Mouse (Mus musculus) neural tube, embryonic 11.5 days (tissue): ENCODE results near the gene Cmklr1. TPM values are rescaled to one million over a fixed set of nuclear protein-coding genes. Genes with fewer than 3 reads are reported as not detected.

Source experiments
- ATAC-seq: fragments of 200-750 bp; cut with Nextera tagmentation; 2 replicates; pipeline ENCODE4 v1.8.0; 2017; ENCODE audit warnings: moderate number of reproducible peaks, mild to moderate bottlenecking, moderate TSS enrichment, moderate library complexity; ENCODE audit not compliant: insufficient read depth, low FRiP score, low TSS enrichment
- DNase-seq: peaks from one replicate; pipeline ENCODE4 v3.0.0-alpha.2; 2015; ENCODE audit warnings: low spot score
- H3K27ac ChIP-seq: fragments of 300-500 bp; sonication (generic); 2 replicates; pipeline ENCODE4 v1.5.1; 2014; ENCODE audit warnings: low read depth, mild to moderate bottlenecking, low read length
- H3K27me3 ChIP-seq: fragments of 300-500 bp; sonication (generic); 2 replicates; pipeline ENCODE4 v1.6.1; 2014; ENCODE audit warnings: mild to moderate bottlenecking, low read length, mixed read lengths; ENCODE audit not compliant: control insufficient read depth, insufficient read depth
- H3K36me3 ChIP-seq: fragments of 300-500 bp; sonication (generic); 2 replicates; pipeline ENCODE4 v1.6.1; 2014; ENCODE audit warnings: mild to moderate bottlenecking, low read length, moderate library complexity, mixed read lengths; ENCODE audit not compliant: control insufficient read depth, insufficient read depth
- H3K4me1 ChIP-seq: fragments of 300-500 bp; sonication (generic); 2 replicates; pipeline ENCODE4 v1.6.1; 2014; ENCODE audit warnings: low read length, mixed read lengths; ENCODE audit not compliant: control insufficient read depth, insufficient read depth
- H3K4me2 ChIP-seq: fragments of 300-500 bp; sonication (generic); 2 replicates; pipeline ENCODE4 v1.6.1; 2014; ENCODE audit warnings: low read depth, mild to moderate bottlenecking, moderate library complexity
- H3K4me3 ChIP-seq: fragments of 300-500 bp; sonication (generic); 2 replicates; pipeline ENCODE4 v1.5.1; 2014; ENCODE audit warnings: low read depth, low read length
- H3K9ac ChIP-seq: fragments of 300-500 bp; sonication (generic); 2 replicates; pipeline ENCODE4 v1.6.1; 2014; ENCODE audit warnings: mild to moderate bottlenecking, low read length
- H3K9me3 ChIP-seq: fragments of 300-500 bp; sonication (generic); 2 replicates; pipeline ENCODE4 v1.6.1; 2016; ENCODE audit warnings: low read length; ENCODE audit not compliant: control insufficient read depth
- WGBS: fragments of 180-500 bp; shearing (Covaris S2); extraction: QIAGEN DNeasy Blood & Tissue Kit; methylation state at CpG from one replicate; pipeline ENCODE4 v1.1.7; 2014; 5-methylcytosine and 5-hydroxymethylcytosine counted together
- polyA plus RNA-seq: library from polyadenylated mRNA; unstranded; fragments of >200 nt; fragmentation: Nextera tagmentation; extraction: Ambion mirVana; gene quantifications from 2 replicates; pipeline ENCODE4 v1.2.1, GENCODE M21; 2014

The Cmklr1 gene
- polyA plus RNA-seq, 1 experiment from 2014 or later, result 1.8 TPM

GRCm38 (mm10) chr5:113683246-113683645 lies 33.0 kb upstream of the Cmklr1 start:
- no peak for ATAC-seq

GRCm38 (mm10) chr5:113682472-113682871 lies 32.2 kb upstream of the Cmklr1 start:
- Histone ChIP-seq H3K36me3 (no peaks in the 10 kb centered on the region), H3K9ac (no peak overlapping the region), H3K4me1 (no peaks in the 10 kb centered on the region), H3K4me3 (no peak overlapping the region), H3K27ac (no peak overlapping the region), H3K9me3 (no peaks in the 10 kb centered on the region), H3K4me2 (no peak overlapping the region), H3K27me3 (no peaks in the 10 kb centered on the region)
- WGBS, result 80% methylated on average over 3 of the region's 3 CpGs
- DNase-seq (no peak), ATAC-seq (no peak)

More at GRCm38 (mm10) chr5:113683246-113683645, 33.0 kb upstream of the Cmklr1 start:
- no peak overlapping the region for H3K9ac ChIP-seq
- H3K27ac ChIP-seq, result no peak overlapping the region
- DNase-seq, result no peak
- no peaks in the 10 kb centered on the region for H3K27me3 ChIP-seq
- H3K4me3 ChIP-seq, result no peak overlapping the region
- H3K36me3 ChIP-seq, result no peaks in the 10 kb centered on the region
- H3K9me3 ChIP-seq, result no peaks in the 10 kb centered on the region
- WGBS, result 69% methylated on average over 5 of the region's 5 CpGs
- H3K4me2 ChIP-seq, result no peak overlapping the region
- H3K4me1 ChIP-seq, result no peaks in the 10 kb centered on the region

- 75% methylated on average over 14 of the region's 14 CpGs for WGBS
- Histone ChIP-seq H3K9ac (no peak overlapping the region), H3K27ac (no peak overlapping the region), H3K4me3 (no peak overlapping the region), H3K9me3 (no peaks in the 10 kb centered on the region), H3K27me3 (no peaks in the 10 kb centered on the region), H3K4me1 (no peaks in the 10 kb centered on the region), H3K36me3 (no peaks in the 10 kb centered on the region), H3K4me2 (no peak overlapping the region)
- ATAC-seq (no peak), DNase-seq (no peak)
Measured at GRCm38 (mm10) chr5:113681219-113681618, 31.0 kb upstream of the Cmklr1 start.

- ATAC-seq (no peak), DNase-seq (no peak)
- no peak overlapping the region for H3K27ac ChIP-seq
- H3K36me3 ChIP-seq, result no peaks in the 10 kb centered on the region
- 93% methylated on average over 4 of the region's 4 CpGs for WGBS
- no peak overlapping the region for H3K4me3 ChIP-seq
- no peaks in the 10 kb centered on the region for H3K9me3 ChIP-seq
- H3K27me3 ChIP-seq, result no peaks in the 10 kb centered on the region
- no peak overlapping the region for H3K4me2 ChIP-seq
- no peak overlapping the region for H3K9ac ChIP-seq
- no peaks in the 10 kb centered on the region for H3K4me1 ChIP-seq
Measured at GRCm38 (mm10) chr5:113679509-113679908, 29.3 kb upstream of the Cmklr1 start.

- Histone ChIP-seq H3K4me1 (no peaks in the 10 kb centered on the region), H3K9me3 (no peaks in the 10 kb centered on the region), H3K36me3 (no peaks in the 10 kb centered on the region), H3K27me3 (no peaks in the 10 kb centered on the region), H3K4me3 (no peak overlapping the region), H3K27ac (no peak overlapping the region), H3K9ac (no peak overlapping the region), H3K4me2 (no peak overlapping the region)
- ATAC-seq (no peak), DNase-seq (no peak)
- WGBS, result 83% methylated on average over 10 of the region's 10 CpGs
Measured at GRCm38 (mm10) chr5:113678743-113679452, 28.7 kb upstream of the Cmklr1 start.

GRCm38 (mm10) chr5:113677541-113677940 lies 27.3 kb upstream of the Cmklr1 start:
- no peaks in the 10 kb centered on the region for H3K27me3 ChIP-seq
- H3K36me3 ChIP-seq, result no peaks in the 10 kb centered on the region
- no peak overlapping the region for H3K27ac ChIP-seq
- H3K9me3 ChIP-seq, result no peaks in the 10 kb centered on the region
- no peaks in the 10 kb centered on the region for H3K4me1 ChIP-seq
- no peak overlapping the region for H3K4me3 ChIP-seq
- no peak overlapping the region for H3K4me2 ChIP-seq
- DNase-seq, result no peak
- H3K9ac ChIP-seq, result no peak overlapping the region
- 91% methylated on average over 4 of the region's 7 CpGs for WGBS
- ATAC-seq, result no peak

GRCm38 (mm10) chr5:113674851-113675250 lies 24.6 kb upstream of the Cmklr1 start:
- 77% methylated on average over 7 of the region's 7 CpGs for WGBS
- no peak for DNase-seq

GRCm38 (mm10) chr5:113672456-113672855 lies 22.2 kb upstream of the Cmklr1 start:
- H3K36me3 ChIP-seq, result no peaks in the 10 kb centered on the region
- H3K27me3 ChIP-seq, result no peaks in the 10 kb centered on the region
- H3K4me2 ChIP-seq, result no peak overlapping the region
- no peak overlapping the region for H3K9ac ChIP-seq
- 89% methylated on average over 7 of the region's 7 CpGs for WGBS
- H3K9me3 ChIP-seq, result peaks cover 4% of the 10 kb centered on the region; the same call in 1 of the 2 replicates
- no peak for DNase-seq
- no peak overlapping the region for H3K4me3 ChIP-seq
- H3K27ac ChIP-seq, result no peak overlapping the region
- no peaks in the 10 kb centered on the region for H3K4me1 ChIP-seq
- ATAC-seq, result no peak

More at GRCm38 (mm10) chr5:113674851-113675250, 24.6 kb upstream of the Cmklr1 start:
- H3K9me3 ChIP-seq, result no peaks in the 10 kb centered on the region
- no peak overlapping the region for H3K27ac ChIP-seq
- no peak overlapping the region for H3K9ac ChIP-seq
- no peak for ATAC-seq
- H3K4me2 ChIP-seq, result no peak overlapping the region
- no peaks in the 10 kb centered on the region for H3K4me1 ChIP-seq
- no peaks in the 10 kb centered on the region for H3K27me3 ChIP-seq
- no peak overlapping the region for H3K4me3 ChIP-seq
- H3K36me3 ChIP-seq, result no peaks in the 10 kb centered on the region

- no peaks in the 10 kb centered on the region for H3K27me3 ChIP-seq
- H3K36me3 ChIP-seq, result no peaks in the 10 kb centered on the region
- no peak overlapping the region for H3K4me2 ChIP-seq
- H3K9me3 ChIP-seq, result peaks cover 4% of the 10 kb centered on the region; the same call in 1 of the 2 replicates
- no peaks in the 10 kb centered on the region for H3K4me1 ChIP-seq
- H3K9ac ChIP-seq, result no peak overlapping the region
- no peak overlapping the region for H3K4me3 ChIP-seq
- no peak overlapping the region for H3K27ac ChIP-seq
- no peak for DNase-seq
- WGBS, result 81% methylated on average over 6 of the region's 6 CpGs
- no peak for ATAC-seq
Measured at GRCm38 (mm10) chr5:113670597-113670996, 20.4 kb upstream of the Cmklr1 start.
